Mouse (Mus musculus): ENCODE measurements around the gene Hspb11.

The Hspb11 gene

GRCm38 (mm10) chr4:107318646-107319045 is 65.3 kb downstream of the Hspb11 start:
- no peak for DNase-seq

GRCm38 (mm10) chr4:107321041-107321440 is 67.6 kb downstream of the Hspb11 start:
- no peak for DNase-seq

DNA sequence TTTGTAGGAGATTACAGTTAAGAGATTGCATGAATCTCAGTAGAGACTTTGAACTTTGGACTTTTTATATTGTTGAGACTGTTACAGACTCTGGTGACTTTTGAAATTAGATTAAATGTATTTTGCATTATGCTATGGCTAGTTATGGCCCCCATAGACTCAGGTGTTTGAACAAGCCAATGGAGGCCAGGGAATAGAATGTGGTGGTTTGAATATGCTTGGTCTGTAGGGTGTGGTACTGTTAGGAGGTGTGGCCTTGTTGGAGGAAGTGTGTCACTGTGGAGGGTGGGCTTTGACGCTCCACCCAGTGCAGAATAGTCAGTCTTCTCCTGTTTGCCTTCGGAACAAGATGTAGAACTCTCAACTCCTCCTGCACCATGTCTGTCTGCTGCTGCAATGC is 69.7 kb downstream of the Hspb11 start:
- no peak for DNase-seq

DNA sequence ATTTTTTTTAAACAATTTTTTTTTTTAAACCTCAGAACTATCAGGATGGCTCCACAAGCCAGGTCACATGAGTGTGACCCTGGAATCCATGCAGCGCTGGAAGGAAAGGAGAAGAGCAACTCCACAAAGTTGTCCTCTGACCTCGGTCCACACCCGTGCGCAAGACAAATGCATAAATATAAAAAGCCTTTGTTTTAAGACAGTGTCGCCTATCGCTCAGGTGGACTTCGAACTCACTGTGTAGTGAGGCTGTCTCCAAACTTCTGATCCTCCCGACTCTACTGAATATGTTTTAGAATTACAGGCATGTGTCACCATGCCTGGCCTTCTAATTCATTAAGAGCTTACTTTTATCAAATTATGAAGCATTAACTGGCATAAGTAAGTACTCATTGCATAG is 75.1 kb downstream of the Hspb11 start:
- no peak for DNase-seq

Measured in cerebellum, adult 11-12 months (tissue).